Mouse (Mus musculus) MEL (cell line): ENCODE measurements at regions not wholly inside any gene's neighbourhood (a gene's known extent, or its start where the extent isn't known, plus 50 kb on each side); places are given as distances from the start of the nearest gene placed in this dataset.

Experiments used
- DNase-seq: peaks from one replicate; pipeline ENCODE4 v3.0.0; 2011; ENCODE audit warnings: low read depth, low spot score
- H3K27ac ChIP-seq: 2 replicates; pipeline ENCODE4 v1.5.1; 2012; ENCODE audit warnings: low read depth, mild to moderate bottlenecking, control low read depth, low read length, moderate library complexity; ENCODE audit not compliant: control insufficient read depth
- H3K27me3 ChIP-seq, 2 experiments: fragments of 150-350 bp in 1 of 2; sonication (generic) in 1 of 2; 2 replicates each; pipeline ENCODE4 v1.6.1; 2012; ENCODE audit warnings: low read length in 2 of 2, mild to moderate bottlenecking in 2 of 2, improper control_type of control experiment in 1 of 2, moderate library complexity in 1 of 2; ENCODE audit not compliant: insufficient read depth in 2 of 2, control insufficient read depth in 1 of 2
- H3K36me3 ChIP-seq, 2 experiments: 2 replicates each; pipeline ENCODE4 v1.6.1; 2012 to 2014; ENCODE audit warnings: low read length in 2 of 2, improper control_type of control experiment in 1 of 2, inconsistent platforms in 1 of 2, mild to moderate bottlenecking in 1 of 2; ENCODE audit not compliant: insufficient read depth in 2 of 2, control insufficient read depth in 1 of 2
- H3K4me1 ChIP-seq, 2 experiments: fragments of 150-350 bp in 1 of 2; sonication (generic) in 1 of 2; 2 replicates each; pipeline ENCODE4 v1.6.1; 2012; ENCODE audit warnings: low read length in 2 of 2, improper control_type of control experiment in 1 of 2, mild to moderate bottlenecking in 1 of 2; ENCODE audit not compliant: insufficient read depth in 2 of 2, control insufficient read depth in 1 of 2
- H3K4me3 ChIP-seq, 2 experiments: fragments of 150-350 bp in 1 of 2; sonication (generic) in 1 of 2; 2 replicates each; pipeline ENCODE4 v1.5.1; 2012; ENCODE audit warnings: low read depth in 2 of 2, low read length in 2 of 2, mild to moderate bottlenecking in 2 of 2, moderate library complexity in 2 of 2, control low read depth in 1 of 2, improper control_type of control experiment in 1 of 2; ENCODE audit not compliant: control insufficient read depth in 1 of 2, insufficient read depth in 1 of 2
- H3K79me2 ChIP-seq: 2 replicates; pipeline ENCODE4 v1.6.1; 2012; ENCODE audit warnings: mild to moderate bottlenecking, low read length, moderate library complexity; ENCODE audit not compliant: control insufficient read depth, poor library complexity, insufficient read depth
- H3K9ac ChIP-seq: 2 replicates; pipeline ENCODE4 v1.6.1; 2012; ENCODE audit warnings: low read depth, mild to moderate bottlenecking, control low read depth, low read length, moderate library complexity; ENCODE audit not compliant: control insufficient read depth, poor library complexity, severe bottlenecking
- H3K9me3 ChIP-seq: fragments of 150-350 bp; sonication (generic); replicated peaks from 2 replicates; pipeline ENCODE4 v1.6.1; 2012; ENCODE audit warnings: mild to moderate bottlenecking, low read length, improper control_type of control experiment, moderate library complexity; ENCODE audit not compliant: insufficient read depth
- BHLHE40 ChIP-seq: IDR thresholded peaks from 2 replicates; pipeline ENCODE4 v1.6.1; 2012; ENCODE audit warnings: low read depth, mild to moderate bottlenecking, inconsistent platforms, low read length, improper control_type of control experiment, borderline replicate concordance
- CHD2 ChIP-seq: IDR thresholded peaks from 2 replicates; pipeline ENCODE4 v1.6.1; 2011; ENCODE audit warnings: low read length, improper control_type of control experiment
- CTCF ChIP-seq, 3 experiments: IDR thresholded peaks in 2 of 3; conservative IDR thresholded peaks in 1 of 3; 2 replicates each; pipeline ENCODE4 v1.5.1; 2011 to 2012; ENCODE audit warnings: low read length in 3 of 3, low read depth in 2 of 3, mild to moderate bottlenecking in 2 of 3, improper control_type of control experiment in 1 of 3, inconsistent platforms in 1 of 3, mixed read lengths in 1 of 3, moderate library complexity in 1 of 3; ENCODE audit not compliant: control insufficient read depth in 1 of 3, insufficient read depth in 1 of 3, poor library complexity in 1 of 3, severe bottlenecking in 1 of 3
- E2F4 ChIP-seq: IDR thresholded peaks from 2 replicates; pipeline ENCODE4 v1.6.1; 2011; ENCODE audit warnings: low read depth, low read length, improper control_type of control experiment, borderline replicate concordance
- ELF1 ChIP-seq: IDR thresholded peaks from 2 replicates; pipeline ENCODE4 v1.6.1; 2014; ENCODE audit warnings: low read depth, mild to moderate bottlenecking, inconsistent platforms, low read length, improper control_type of control experiment, moderate library complexity
- EP300 ChIP-seq, 2 experiments: IDR thresholded peaks; 2 replicates each; pipeline ENCODE4 v1.6.1; 2011; ENCODE audit warnings: improper control_type of control experiment in 2 of 2, low read length in 2 of 2, low read depth in 1 of 2, mild to moderate bottlenecking in 1 of 2
- ETS1 ChIP-seq: IDR thresholded peaks from 2 replicates; pipeline ENCODE4 v1.6.1; 2012; ENCODE audit warnings: low read depth, mild to moderate bottlenecking, inconsistent platforms, low read length, improper control_type of control experiment, moderate library complexity
- GABPA ChIP-seq: IDR thresholded peaks from 2 replicates; pipeline ENCODE4 v1.6.1; 2012; ENCODE audit warnings: low read depth, mild to moderate bottlenecking, inconsistent platforms, low read length, improper control_type of control experiment, moderate library complexity
- GATA1 ChIP-seq: IDR thresholded peaks from 2 replicates; pipeline ENCODE4 v1.6.1; 2011; ENCODE audit warnings: low read depth, low read length, improper control_type of control experiment
- HCFC1 ChIP-seq: IDR thresholded peaks from 2 replicates; pipeline ENCODE4 v1.6.1; 2012; ENCODE audit warnings: low read depth, mild to moderate bottlenecking, inconsistent platforms, low read length, improper control_type of control experiment, moderate library complexity
- KAT2A ChIP-seq: conservative IDR thresholded peaks from 2 replicates; pipeline ENCODE4 v1.6.1; 2012; ENCODE audit warnings: low read depth, low read length, improper control_type of control experiment, inconsistent platforms
- MYB ChIP-seq: IDR thresholded peaks from 2 replicates; pipeline ENCODE4 v1.6.1; 2011; ENCODE audit warnings: mild to moderate bottlenecking, low read depth, low read length, improper control_type of control experiment
- MYC ChIP-seq: IDR thresholded peaks from 2 replicates; pipeline ENCODE4 v1.6.1; 2011; ENCODE audit warnings: low read depth, mild to moderate bottlenecking, low read length, improper control_type of control experiment, moderate library complexity
- NELFE ChIP-seq: IDR thresholded peaks from 2 replicates; pipeline ENCODE4 v1.6.1; 2011; ENCODE audit warnings: low read depth, low read length, improper control_type of control experiment
- NRF1 ChIP-seq: IDR thresholded peaks from 2 replicates; pipeline ENCODE4 v1.6.1; 2014; ENCODE audit warnings: low read depth, mild to moderate bottlenecking, inconsistent platforms, low read length, improper control_type of control experiment, moderate library complexity; ENCODE audit not compliant: poor library complexity, insufficient read depth, severe bottlenecking
- POLR2A ChIP-seq, 2 experiments: IDR thresholded peaks; 2 replicates each; pipeline ENCODE4 v1.6.1; 2011 to 2012; ENCODE audit warnings: low read length in 2 of 2, mild to moderate bottlenecking in 2 of 2, control low read depth in 1 of 2, improper control_type of control experiment in 1 of 2, low read depth in 1 of 2, moderate library complexity in 1 of 2; ENCODE audit not compliant: control insufficient read depth in 1 of 2, insufficient read depth in 1 of 2, poor library complexity in 1 of 2
- POLR2AphosphoS2 ChIP-seq: IDR thresholded peaks from 2 replicates; pipeline ENCODE4 v1.6.1; 2011; ENCODE audit warnings: low read length, improper control_type of control experiment
- RCOR1 ChIP-seq: IDR thresholded peaks from 2 replicates; pipeline ENCODE4 v1.6.1; 2012; ENCODE audit warnings: low read depth, mild to moderate bottlenecking, inconsistent platforms, low read length, improper control_type of control experiment
- SIN3A ChIP-seq: IDR thresholded peaks from 2 replicates; pipeline ENCODE4 v1.6.1; 2012; ENCODE audit warnings: low read length, improper control_type of control experiment, inconsistent platforms
- TAL1 ChIP-seq: IDR thresholded peaks from 2 replicates; pipeline ENCODE4 v1.6.1; 2012; ENCODE audit warnings: mild to moderate bottlenecking, inconsistent platforms, low read length, moderate library complexity, mixed read lengths
- TBP ChIP-seq: IDR thresholded peaks from 2 replicates; pipeline ENCODE4 v1.8.0; 2011; ENCODE audit warnings: low read depth, low read length, improper control_type of control experiment
- ZKSCAN1 ChIP-seq: IDR thresholded peaks from 2 replicates; pipeline ENCODE4 v1.6.1; 2012; ENCODE audit warnings: low read depth, mild to moderate bottlenecking, inconsistent platforms, low read length, improper control_type of control experiment, moderate library complexity
- ZNF384 ChIP-seq: IDR thresholded peaks from 2 replicates; pipeline ENCODE4 v1.6.1; 2012; ENCODE audit warnings: low read depth, mild to moderate bottlenecking, inconsistent platforms, low read length, improper control_type of control experiment

- Histone ChIP-seq H3K4me1 (no peaks in the 10 kb centered on the region), H3K79me2 (no peaks in the 10 kb centered on the region), H3K27me3 (no peaks in the 10 kb centered on the region), H3K36me3 (no peaks in the 10 kb centered on the region), H3K9ac (no peak overlapping the region), H3K9me3 (no peaks in the 10 kb centered on the region), H3K27ac (no peak overlapping the region), H3K4me3 (no peak overlapping the region)
- TF ChIP-seq POLR2AphosphoS2 (no peak), KAT2A (no peak), CHD2 (no peak), EP300 (IDR thresholded peaks at IDR 0.05; ENCODE audit: low read depth in 1 of 2, low read length in 2 of 2) (no peak), TBP (no peak), POLR2A (IDR thresholded peaks at IDR 0.05; ENCODE audit: control insufficient read depth in 1 of 2, insufficient read depth in 1 of 2, low read depth in 1 of 2, low read length in 2 of 2, poor library complexity in 1 of 2) (no peak), MYB (no peak), HCFC1 (no peak), ELF1 (no peak), E2F4 (no peak), ZNF384 (no peak), GATA1 (no peak), RCOR1 (no peak), MYC (no peak), CTCF (IDR thresholded peaks at IDR 0.05 in 2 of 3, conservative IDR thresholded peaks at IDR 0.05 in 1 of 3; ENCODE audit: control insufficient read depth in 1 of 3, insufficient read depth in 1 of 3, low read depth in 2 of 3, low read length in 3 of 3, poor library complexity in 1 of 3, severe bottlenecking in 1 of 3) (no peak), NRF1 (no peak), ETS1 (no peak)
- no peak for DNase-seq
Measured at GRCm38 (mm10) chr15:60554587-60554986, 299.0 kb downstream of the Fam84b start.

GRCm38 (mm10) chr15:60548045-60548444 lies 305.5 kb downstream of the Fam84b start:
- Histone ChIP-seq H3K4me3 (no peak overlapping the region), H3K9me3 (no peaks in the 10 kb centered on the region), H3K27me3 (no peaks in the 10 kb centered on the region), H3K79me2 (no peaks in the 10 kb centered on the region), H3K36me3 (no peaks in the 10 kb centered on the region), H3K27ac (no peak overlapping the region), H3K4me1 (no peaks in the 10 kb centered on the region), H3K9ac (no peak overlapping the region)
- DNase-seq: no peak
- no peak for TF ChIP-seq SIN3A
- no peak for TF ChIP-seq GABPA
- no peak for TF ChIP-seq POLR2A (IDR thresholded peaks at IDR 0.05; ENCODE audit: control insufficient read depth in 1 of 2, insufficient read depth in 1 of 2, low read depth in 1 of 2, low read length in 2 of 2, poor library complexity in 1 of 2)
- TF ChIP-seq CHD2: no peak
- no peak for TF ChIP-seq MYC
- no peak for TF ChIP-seq NELFE
- TF ChIP-seq ELF1: no peak
- TF ChIP-seq BHLHE40: no peak
- TF ChIP-seq HCFC1: no peak
- TF ChIP-seq ZNF384: no peak
- no peak for TF ChIP-seq TAL1
- no peak for TF ChIP-seq ZKSCAN1
- no peak for TF ChIP-seq GATA1
- no peak for TF ChIP-seq POLR2AphosphoS2
- TF ChIP-seq E2F4: no peak
